Mouse (Mus musculus) thymus, adult 2 months (tissue): Measurements from ENCODE around the gene Snx33.

Experiments used
- CTCF ChIP-seq: fragments of 200-500 bp; IDR thresholded peaks from 2 replicates; pipeline ENCODE4 v1.5.1; 2012; ENCODE audit warnings: mild to moderate bottlenecking, control low read depth, low read length, moderate library complexity, borderline replicate concordance; ENCODE audit not compliant: control insufficient read depth, poor library complexity, insufficient read depth; ENCODE audit errors: extremely low read depth
- POLR2A ChIP-seq: fragments of 200-500 bp; IDR thresholded peaks from 2 replicates; pipeline ENCODE4 v1.6.1; 2012; ENCODE audit warnings: mild to moderate bottlenecking, low read length, control low read depth, moderate library complexity; ENCODE audit not compliant: control insufficient read depth, poor library complexity, insufficient read depth; ENCODE audit errors: extremely low read depth

GRCm38 (mm10) chr9:56915116-56915515, 13.1 kb downstream of the Snx33 start:
- TF ChIP-seq POLR2A, result no peak
- no peak for TF ChIP-seq CTCF
